Mouse (Mus musculus) spleen, adult 2 months (tissue): ENCODE results near the gene Limch1. TPM values are rescaled to one million over a fixed set of nuclear protein-coding genes. Genes with fewer than 3 reads are reported as not detected.

Experiments used
- DNase-seq, 2 experiments: peaks; one replicate each; pipeline versions ENCODE4 v3.0.0 to v3.0.0-alpha.2; 2012 to 2021; ENCODE audit warnings: low spot score in 2 of 2, low read depth in 1 of 2
- H3K27ac ChIP-seq: fragments of 200-500 bp; 2 replicates; pipeline ENCODE4 v1.5.1; 2012; ENCODE audit warnings: low read length, inconsistent platforms; ENCODE audit not compliant: insufficient read depth
- H3K27me3 ChIP-seq: fragments of 200-500 bp; 2 replicates; pipeline ENCODE4 v1.6.1; 2012; ENCODE audit warnings: mild to moderate bottlenecking, moderate library complexity, low read length, inconsistent platforms; ENCODE audit not compliant: control insufficient read depth, insufficient read depth
- H3K36me3 ChIP-seq: fragments of 200-500 bp; 2 replicates; pipeline ENCODE4 v1.6.1; 2012; ENCODE audit warnings: mild to moderate bottlenecking, low read length, inconsistent platforms; ENCODE audit not compliant: control insufficient read depth, insufficient read depth
- H3K4me1 ChIP-seq: fragments of 200-500 bp; 2 replicates; pipeline ENCODE4 v1.6.1; 2011; ENCODE audit warnings: inconsistent platforms; ENCODE audit not compliant: control insufficient read depth, insufficient read depth, insufficient read length
- H3K4me3 ChIP-seq: fragments of 200-500 bp; 2 replicates; pipeline ENCODE4 v1.5.1; 2011; ENCODE audit warnings: mild to moderate bottlenecking, inconsistent platforms; ENCODE audit not compliant: insufficient read depth, insufficient read length; ENCODE audit errors: extremely low read depth
- CTCF ChIP-seq: fragments of 200-500 bp; IDR thresholded peaks from 2 replicates; pipeline ENCODE4 v1.5.1; 2011; ENCODE audit warnings: mild to moderate bottlenecking, inconsistent platforms; ENCODE audit not compliant: insufficient read depth, insufficient read length, insufficient replicate concordance; ENCODE audit errors: extremely low read depth
- POLR2A ChIP-seq: fragments of 200-500 bp; IDR thresholded peaks from 2 replicates; pipeline ENCODE4 v1.6.1; 2011; ENCODE audit warnings: low read depth, low read length, inconsistent platforms
- WGBS: fragments of 180-500 bp; shearing (Covaris S2); methylation state at CpG from one replicate; pipeline ENCODE4 v1.1.7; 2018; 5-methylcytosine and 5-hydroxymethylcytosine counted together
- polyA plus RNA-seq: library from polyadenylated mRNA; depleted of rRNA; stranded (reverse); fragments of >200 nt; gene quantifications from 2 replicates; pipeline ENCODE4 v1.2.3, GENCODE M21; 2012

The Limch1 gene
- polyA plus RNA-seq, 1 experiment = 7.1 TPM

DNA sequence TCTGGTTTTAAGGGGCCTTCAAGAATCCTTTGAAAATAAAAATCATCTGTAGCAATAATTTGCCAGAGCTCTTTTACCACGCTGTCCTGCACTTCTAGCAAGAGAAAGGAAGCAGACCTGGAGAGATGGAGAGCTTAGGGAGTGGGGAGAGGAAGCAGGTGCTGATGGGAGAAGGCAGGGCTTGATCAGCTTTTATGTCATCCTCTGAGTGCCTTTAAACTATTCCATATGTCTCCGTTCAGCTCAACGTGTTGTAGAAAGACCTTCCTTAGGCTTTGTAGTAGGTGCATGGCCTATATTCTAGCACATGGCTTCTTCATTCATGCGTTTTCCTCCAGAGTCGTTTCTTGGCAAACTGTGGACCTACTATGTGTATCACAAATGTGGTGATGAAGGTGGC is 237.5 kb downstream of the Limch1 start:
- TF ChIP-seq POLR2A = no peak
- TF ChIP-seq CTCF = no peak
- Histone ChIP-seq H3K27ac (no peak overlapping the region), H3K4me1 (no peaks in the 10 kb centered on the region), H3K27me3 (no peaks in the 10 kb centered on the region), H3K4me3 (no peak overlapping the region), H3K36me3 (no peaks in the 10 kb centered on the region)
- no peak for DNase-seq
- WGBS = 88% methylated on average over 5 of the region's 5 CpGs

- Histone ChIP-seq H3K36me3 (no peaks in the 10 kb centered on the region), H3K27ac (no peak overlapping the region), H3K4me3 (no peak overlapping the region), H3K27me3 (no peaks in the 10 kb centered on the region), H3K4me1 (no peaks in the 10 kb centered on the region)
- WGBS = 66% methylated on average over 4 of the region's 4 CpGs
- no peak for TF ChIP-seq CTCF
- no peak for TF ChIP-seq POLR2A
- DNase-seq = no peak
These were observed 243.3 kb downstream of the Limch1 start for GRCm38 (mm10) chr5:66988926-66989325.

DNA sequence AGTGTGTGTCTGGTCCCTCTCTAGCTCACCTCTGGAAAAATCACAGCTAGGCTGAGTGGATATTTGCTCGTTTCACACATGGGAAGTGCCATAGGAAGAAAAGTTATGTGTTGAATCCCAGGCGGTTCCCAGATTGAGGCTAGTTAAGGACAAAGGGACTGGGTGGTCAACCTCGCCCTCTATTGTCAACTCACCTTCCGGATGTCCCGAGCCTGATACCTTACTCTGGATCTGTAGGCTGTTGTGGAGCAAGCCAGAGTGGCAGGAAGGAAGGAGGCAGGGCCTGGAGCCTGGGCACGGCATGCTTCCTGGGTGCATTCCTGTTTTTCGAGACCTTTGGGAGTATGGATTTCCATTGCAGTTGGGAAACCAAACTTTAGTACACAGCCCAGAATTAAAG is 243.9 kb downstream of the Limch1 start:
- no peaks in the 10 kb centered on the region for H3K4me1 ChIP-seq
- WGBS = 78% methylated on average over 7 of the region's 7 CpGs
- H3K4me3 ChIP-seq = no peak overlapping the region
- H3K36me3 ChIP-seq = no peaks in the 10 kb centered on the region
- no peak overlapping the region for H3K27ac ChIP-seq
- no peaks in the 10 kb centered on the region for H3K27me3 ChIP-seq
- DNase-seq = no peak
- TF ChIP-seq POLR2A (no peak), CTCF (no peak)

DNA sequence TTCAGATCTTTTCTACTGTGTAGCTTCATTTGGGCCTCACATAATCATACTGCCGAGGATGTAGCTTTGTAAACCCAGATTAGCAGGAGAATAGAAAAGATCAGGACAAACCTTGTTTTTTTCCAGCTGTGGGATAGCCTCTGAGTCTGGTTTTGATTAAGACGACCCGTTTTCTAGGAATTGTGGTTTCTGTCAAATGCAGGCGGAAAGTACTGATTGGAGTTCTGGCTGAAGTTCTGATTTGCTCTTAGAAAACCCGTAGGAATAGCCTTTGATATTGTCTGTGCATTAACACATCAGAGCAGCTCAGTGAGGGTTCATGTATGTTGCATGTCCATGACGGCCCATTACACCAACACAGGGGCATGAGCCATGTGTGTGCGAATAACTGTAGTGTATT is 246.8 kb downstream of the Limch1 start:
- Histone ChIP-seq H3K4me3 (no peak overlapping the region), H3K27me3 (peaks cover 3% of the 10 kb centered on the region; the same call in 1 of the 2 replicates), H3K27ac (no peak overlapping the region), H3K36me3 (no peaks in the 10 kb centered on the region), H3K4me1 (no peaks in the 10 kb centered on the region)
- TF ChIP-seq CTCF = no peak
- no peak for TF ChIP-seq POLR2A
- no peak for DNase-seq
- 88% methylated on average over 7 of the region's 7 CpGs for WGBS

- 50% methylated on average over 11 of the region's 11 CpGs for WGBS
- Histone ChIP-seq H3K27ac (no peak overlapping the region), H3K27me3 (peaks cover 3% of the 10 kb centered on the region; the same call in 1 of the 2 replicates), H3K4me1 (no peaks in the 10 kb centered on the region), H3K36me3 (no peaks in the 10 kb centered on the region), H3K4me3 (no peak overlapping the region)
- TF ChIP-seq CTCF (no peak), POLR2A (no peak)
- DNase-seq = no peak
These were observed 247.4 kb downstream of the Limch1 start for GRCm38 (mm10) chr5:66993076-66993475.

DNA sequence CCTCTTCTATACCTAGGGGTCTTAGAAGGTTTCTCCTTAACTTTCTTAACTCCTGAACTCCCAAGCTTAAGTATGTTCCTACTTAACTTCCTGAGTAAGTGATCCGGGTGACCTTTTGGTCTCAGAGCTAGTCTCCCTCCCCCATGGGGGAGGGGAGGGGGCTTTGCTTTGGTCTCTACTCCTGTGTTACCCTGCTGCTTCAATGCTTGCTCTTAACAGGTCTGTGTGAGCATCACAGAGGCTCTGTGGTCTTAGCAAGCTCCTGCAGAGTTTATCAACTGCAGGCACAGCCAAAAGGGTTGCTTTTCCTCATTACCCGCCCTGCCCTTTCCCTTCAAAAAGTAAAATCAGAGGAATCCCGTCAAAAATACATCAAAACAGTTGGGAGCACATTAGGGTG is 250.5 kb downstream of the Limch1 start:
- 60% methylated on average over 3 of the region's 3 CpGs for WGBS

GRCm38 (mm10) chr5:66996886-66997599 is 251.4 kb downstream of the Limch1 start:
- WGBS = 14% methylated on average over 33 of the region's 33 CpGs
- no peak for DNase-seq

More for the DNA sequence above, 250.5 kb downstream of the Limch1 start:
- Histone ChIP-seq H3K27ac (no peak overlapping the region), H3K4me3 (no peak overlapping the region), H3K27me3 (peaks cover 3% of the 10 kb centered on the region; the same call in 1 of the 2 replicates), H3K4me1 (no peaks in the 10 kb centered on the region), H3K36me3 (no peaks in the 10 kb centered on the region)
- TF ChIP-seq POLR2A = no peak
- TF ChIP-seq CTCF = no peak
- no peak for DNase-seq

More at GRCm38 (mm10) chr5:66996886-66997599, 251.4 kb downstream of the Limch1 start:
- no peak overlapping the region for H3K4me3 ChIP-seq
- H3K27ac ChIP-seq = no peak overlapping the region
- no peaks in the 10 kb centered on the region for H3K4me1 ChIP-seq
- H3K36me3 ChIP-seq = no peaks in the 10 kb centered on the region
- H3K27me3 ChIP-seq = peaks cover 3% of the 10 kb centered on the region; the same call in 1 of the 2 replicates
- TF ChIP-seq CTCF (no peak), POLR2A (no peak)
